8 mouse cellular contexts compared by ENCODE assay signal in the genomic region with DNA sequence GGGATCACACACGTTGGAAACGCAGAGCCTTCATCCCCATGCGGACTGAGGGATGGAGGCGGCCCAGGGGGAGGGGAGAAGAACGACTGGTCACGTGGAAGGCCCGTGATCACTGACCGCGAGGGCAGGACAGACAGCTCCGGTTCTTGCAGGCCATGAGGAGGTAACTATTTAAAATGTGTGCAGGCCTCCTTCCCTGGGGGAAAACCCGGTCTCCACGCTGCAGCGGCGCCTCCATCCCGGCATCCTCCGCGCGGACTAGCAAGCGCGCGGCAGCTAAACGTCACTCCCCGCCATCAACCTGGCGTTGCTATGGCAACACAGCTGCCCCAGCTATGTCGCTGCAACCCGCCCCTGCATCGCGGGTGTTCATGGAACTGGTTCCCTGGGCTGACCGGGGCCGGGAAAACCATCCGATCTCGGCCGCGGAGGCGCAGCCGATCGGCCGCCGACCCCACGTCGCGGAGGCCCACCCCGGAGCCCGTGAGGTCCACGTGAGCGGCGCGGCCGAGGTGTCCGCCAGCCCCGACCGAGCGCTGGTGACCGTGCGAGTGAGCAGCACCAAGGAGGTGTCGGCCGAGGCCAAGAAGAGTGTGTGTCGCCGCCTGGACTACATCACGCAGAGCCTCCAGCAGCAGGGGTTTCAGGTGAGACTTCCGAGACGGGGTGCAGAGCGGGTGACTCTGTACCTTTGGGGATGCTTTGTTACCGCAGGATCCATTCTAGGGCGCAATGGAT. TPM values are rescaled to one million over a fixed set of nuclear protein-coding genes. Genes with fewer than 3 reads are reported as not detected.
DNase-seq lines count a peak whose midpoint lies in the region.

No protein-coding gene starts in this region.

- peaks cover 13% of the 10 kb centered on the region for H3K4me1 ChIP-seq in megakaryocyte, embryonic 14.5 days

- peak; percentile 89 to 96 for DNase-seq in adrenal gland, adult (ENCODE audit: inconsistent age in 2 of 2, low spot score in 1 of 2)
- DNase-seq in embryo, embryonic 10 days (ENCODE audit: low spot score), result peak; percentile 97
- DNase-seq in gastrocnemius, postnatal 10 days, result peak; percentile 81
- peak; percentile 95 for DNase-seq in induced T-regulatory cell, adult 2 months (ENCODE audit: low read depth)
- peak; percentile 79 to 89 for DNase-seq in left cerebral cortex, adult 9 months (ENCODE audit: low spot score in 2 of 2)
- DNase-seq in right cerebral cortex, adult 2 months (ENCODE audit: low spot score in 2 of 2), result peak; percentile 91
- peak; percentile 42 for DNase-seq in urinary bladder, postnatal 10 days (ENCODE audit: low spot score)

- 0 out of 2 replicates have a peak, but pooled peaks cover 7% of the 10 kb centered on the region for H3K9me3 ChIP-seq in megakaryocyte, embryonic 14.5 days

- H3K27me3 ChIP-seq in megakaryocyte, embryonic 14.5 days (replicated peaks), result no peaks in the 10 kb centered on the region

- peak overlapping the region; percentile 96 for H3K4me3 ChIP-seq in megakaryocyte, embryonic 14.5 days (replicated peaks)

- peaks cover 13% of the 10 kb centered on the region for H3K36me3 ChIP-seq in megakaryocyte, embryonic 14.5 days (replicated peaks; ENCODE audit: low read length)

RNA-seq across cellular contexts. Expression of gene Irak1bp1, which starts 0.5 kb away (rescaled TPM):
- total RNA-seq in gastrocnemius, postnatal 10 days (2021), result 1 to 10 TPM; 1.2 to 2.4 TPM
- polyA plus RNA-seq in megakaryocyte, embryonic 14.5 days (2012; ENCODE audit: insufficient read depth, low replicate concordance), result 4.0 and 5.2 TPM in 2 replicates

Comparison
In these comparisons a context has a peak if more than half of its experiments do, and no peak if none do; other contexts are left out.
1. Peak in every context shown above with its lines: DNase-seq and H3K4me3 ChIP-seq.
2. DNase-seq: peak in every context shown above with its lines; median percentile 97 in embryo, embryonic 10 days; 95 in induced T-regulatory cell, adult 2 months; 92 in adrenal gland, adult; 91 in right cerebral cortex, adult 2 months; 84 in left cerebral cortex, adult 9 months; 81 in gastrocnemius, postnatal 10 days; 42 in urinary bladder, postnatal 10 days.